Mouse (Mus musculus) midbrain, embryonic 11.5 days (tissue): ENCODE measurements at regions not wholly inside any gene's neighbourhood (a gene's known extent, or its start where the extent isn't known, plus 50 kb on each side); places are given as distances from the start of the nearest gene placed in this dataset.

Experiments used
- ATAC-seq: fragments of 200-750 bp; cut with Nextera tagmentation; 2 replicates; pipeline ENCODE4 v1.8.0; 2017; ENCODE audit warnings: moderate TSS enrichment, moderate library complexity; ENCODE audit not compliant: low FRiP score
- DNase-seq: peaks from one replicate; pipeline ENCODE4 v3.0.0; 2015; ENCODE audit warnings: low spot score; ENCODE audit errors: missing footprints
- H3K27ac ChIP-seq: fragments of 300-500 bp; sonication (generic); 2 replicates; pipeline ENCODE4 v1.5.1; 2014; ENCODE audit warnings: low read depth, low read length
- H3K27me3 ChIP-seq: fragments of 300-500 bp; sonication (generic); 2 replicates; pipeline ENCODE4 v1.6.1; 2014; ENCODE audit warnings: mild to moderate bottlenecking, low read length, moderate library complexity, mixed read lengths; ENCODE audit not compliant: control insufficient read depth, insufficient read depth
- H3K36me3 ChIP-seq: fragments of 300-500 bp; sonication (generic); 2 replicates; pipeline ENCODE4 v1.6.1; 2014; ENCODE audit warnings: mild to moderate bottlenecking, low read length, moderate library complexity, mixed read lengths; ENCODE audit not compliant: control insufficient read depth, insufficient read depth
- H3K4me1 ChIP-seq: fragments of 300-500 bp; sonication (generic); 2 replicates; pipeline ENCODE4 v1.6.1; 2014; ENCODE audit warnings: low read length; ENCODE audit not compliant: control insufficient read depth, insufficient read depth
- H3K4me2 ChIP-seq: fragments of 300-500 bp; sonication (generic); 2 replicates; pipeline ENCODE4 v1.6.1; 2014; ENCODE audit warnings: mild to moderate bottlenecking, moderate library complexity
- H3K4me3 ChIP-seq: fragments of 300-500 bp; sonication (generic); 2 replicates; pipeline ENCODE4 v1.5.1; 2014; ENCODE audit warnings: low read depth, low read length
- H3K9ac ChIP-seq: fragments of 300-500 bp; sonication (generic); 2 replicates; pipeline ENCODE4 v1.6.1; 2014; ENCODE audit warnings: low read length
- H3K9me3 ChIP-seq: fragments of 300-500 bp; sonication (generic); 2 replicates; pipeline ENCODE4 v1.6.1; 2016; ENCODE audit warnings: low read length; ENCODE audit not compliant: control insufficient read depth
- WGBS: fragments of 180-500 bp; shearing (Covaris S2); extraction: QIAGEN DNeasy Blood & Tissue Kit; methylation state at CpG from one replicate; pipeline ENCODE4 v1.1.7; 2014; 5-methylcytosine and 5-hydroxymethylcytosine counted together

GRCm38 (mm10) chr8:96586129-96586528 lies 697.8 kb upstream of the Got2 start:
- Histone ChIP-seq H3K9ac (no peak overlapping the region), H3K27me3 (no peaks in the 10 kb centered on the region), H3K36me3 (no peaks in the 10 kb centered on the region), H3K9me3 (no peaks in the 10 kb centered on the region), H3K27ac (no peak overlapping the region), H3K4me1 (no peaks in the 10 kb centered on the region), H3K4me3 (no peak overlapping the region), H3K4me2 (no peak overlapping the region)
- DNase-seq = no peak
- WGBS = 85% methylated on average over 3 of the region's 3 CpGs
- no peak for ATAC-seq

GRCm38 (mm10) chr8:96552512-96552911 lies 664.2 kb upstream of the Got2 start:
- Histone ChIP-seq H3K9me3 (no peaks in the 10 kb centered on the region), H3K36me3 (no peaks in the 10 kb centered on the region), H3K4me1 (no peaks in the 10 kb centered on the region), H3K9ac (no peak overlapping the region), H3K27ac (no peak overlapping the region), H3K4me2 (no peak overlapping the region), H3K4me3 (no peak overlapping the region), H3K27me3 (no peaks in the 10 kb centered on the region)
- no peak for ATAC-seq
- DNase-seq = no peak
- 81% methylated on average over 10 of the region's 10 CpGs for WGBS

DNA sequence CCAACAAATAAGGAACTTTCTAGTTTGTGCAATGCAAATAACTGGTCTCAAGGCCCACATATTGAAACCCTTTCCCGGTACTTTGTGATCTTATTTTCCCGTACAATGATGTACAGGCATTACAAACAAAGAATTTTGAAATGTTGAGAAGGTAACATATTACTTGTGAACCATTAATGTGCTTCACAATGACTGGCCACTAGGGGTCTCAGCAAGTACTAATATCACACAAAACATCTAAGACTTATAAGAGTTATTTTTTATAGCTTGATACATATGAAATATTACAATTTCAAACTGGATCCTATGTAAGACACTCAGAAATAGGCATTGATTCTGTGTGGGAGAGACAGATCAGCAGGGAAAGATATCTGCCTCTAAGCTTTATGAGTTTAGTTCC lies 662.1 kb upstream of the Got2 start:
- Histone ChIP-seq H3K4me1 (no peaks in the 10 kb centered on the region), H3K36me3 (no peaks in the 10 kb centered on the region), H3K9ac (no peak overlapping the region), H3K27me3 (no peaks in the 10 kb centered on the region), H3K4me2 (no peak overlapping the region), H3K27ac (no peak overlapping the region), H3K4me3 (no peak overlapping the region), H3K9me3 (no peaks in the 10 kb centered on the region)
- ATAC-seq (no peak), DNase-seq (no peak)
- 87% methylated on average over 2 of the region's 2 CpGs for WGBS

DNA sequence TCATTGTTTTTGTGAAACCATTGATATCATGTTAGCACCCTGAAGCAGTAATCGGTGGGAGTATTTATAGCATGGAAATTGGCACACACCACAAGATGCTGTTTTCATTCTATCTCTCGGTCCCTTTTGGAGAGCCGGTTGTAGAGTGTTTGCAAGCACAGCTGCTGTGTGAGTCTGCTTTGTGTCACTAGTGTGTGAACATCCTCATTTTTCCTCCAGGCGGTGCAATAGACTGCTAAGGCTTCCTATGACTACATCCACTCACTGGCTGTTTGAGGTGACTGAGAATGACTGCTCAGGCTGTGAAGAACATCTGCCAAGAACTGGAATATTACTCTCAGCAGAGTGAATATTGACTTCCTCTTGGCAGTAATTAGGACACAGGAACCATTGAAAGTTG lies 660.3 kb upstream of the Got2 start:
- WGBS = 94% methylated on average over 4 of the region's 4 CpGs
- ATAC-seq = no peak
- H3K27ac ChIP-seq = no peak overlapping the region

GRCm38 (mm10) chr8:96548187-96548586 lies 659.8 kb upstream of the Got2 start:
- ATAC-seq = no peak
- no peak overlapping the region for H3K4me3 ChIP-seq
- no peak overlapping the region for H3K27ac ChIP-seq
- H3K4me1 ChIP-seq = no peaks in the 10 kb centered on the region
- no peaks in the 10 kb centered on the region for H3K36me3 ChIP-seq
- no peak overlapping the region for H3K9ac ChIP-seq
- no peak overlapping the region for H3K4me2 ChIP-seq
- DNase-seq = no peak
- no peaks in the 10 kb centered on the region for H3K9me3 ChIP-seq
- no peaks in the 10 kb centered on the region for H3K27me3 ChIP-seq

More for the DNA sequence above, 660.3 kb upstream of the Got2 start:
- Histone ChIP-seq H3K27me3 (no peaks in the 10 kb centered on the region), H3K4me1 (no peaks in the 10 kb centered on the region), H3K9ac (no peak overlapping the region), H3K4me3 (no peak overlapping the region), H3K4me2 (no peak overlapping the region), H3K9me3 (no peaks in the 10 kb centered on the region), H3K36me3 (no peaks in the 10 kb centered on the region)
- no peak for DNase-seq

DNA sequence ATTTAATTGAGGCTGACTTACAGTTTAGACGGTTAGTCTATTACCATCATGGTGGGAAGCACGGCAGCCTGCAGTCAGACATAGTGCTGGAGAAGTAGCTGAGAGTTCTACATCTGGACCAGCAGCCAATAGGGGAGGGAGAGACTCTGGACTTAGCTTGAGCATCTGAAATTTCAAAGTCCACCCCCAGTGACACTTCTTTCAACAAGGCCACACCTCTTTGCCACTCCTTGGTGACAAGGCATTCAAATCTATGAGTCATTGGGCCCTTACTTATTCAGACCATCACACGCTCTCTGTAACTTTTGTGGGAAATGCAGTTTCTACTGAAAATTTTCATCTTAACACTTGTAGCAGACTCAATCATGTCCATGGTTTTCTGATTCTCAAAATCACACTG lies 653.9 kb upstream of the Got2 start:
- no peak overlapping the region for H3K9ac ChIP-seq
- WGBS = 94% methylated on average over 3 of the region's 3 CpGs
- no peak for DNase-seq
- no peaks in the 10 kb centered on the region for H3K4me1 ChIP-seq
- H3K27me3 ChIP-seq = no peaks in the 10 kb centered on the region
- no peak for ATAC-seq
- H3K4me3 ChIP-seq = no peak overlapping the region
- no peak overlapping the region for H3K4me2 ChIP-seq
- no peak overlapping the region for H3K27ac ChIP-seq
- H3K9me3 ChIP-seq = no peaks in the 10 kb centered on the region
- H3K36me3 ChIP-seq = no peaks in the 10 kb centered on the region

DNA sequence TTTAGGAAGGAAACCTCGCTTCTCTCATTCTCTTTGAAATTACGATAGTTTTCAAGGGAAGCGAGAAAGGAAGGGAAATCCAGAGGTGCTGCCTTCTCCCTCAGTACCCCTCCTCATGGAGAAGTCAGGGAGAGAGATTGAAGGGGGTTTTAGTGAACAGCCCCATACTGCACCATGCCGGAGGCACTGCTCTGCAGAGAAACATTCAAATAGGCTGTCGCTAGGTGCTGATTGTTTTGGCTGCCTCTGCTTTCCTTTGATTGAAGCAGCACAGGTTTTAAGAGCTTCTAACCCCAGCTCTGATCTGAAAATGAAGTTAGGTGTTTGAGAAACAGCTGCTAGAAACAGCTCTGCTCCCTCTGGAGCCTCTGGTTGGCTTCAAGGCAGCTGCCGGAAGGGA lies 610.5 kb upstream of the Got2 start:
- H3K27ac ChIP-seq = no peak overlapping the region
- H3K4me2 ChIP-seq = no peak overlapping the region
- DNase-seq (no peak), ATAC-seq (no peak)
- WGBS = 80% methylated on average over 6 of the region's 6 CpGs
- no peaks in the 10 kb centered on the region for H3K36me3 ChIP-seq
- no peak overlapping the region for H3K4me3 ChIP-seq
- no peak overlapping the region for H3K9ac ChIP-seq
- no peaks in the 10 kb centered on the region for H3K4me1 ChIP-seq
- H3K27me3 ChIP-seq = no peaks in the 10 kb centered on the region
- H3K9me3 ChIP-seq = no peaks in the 10 kb centered on the region

DNA sequence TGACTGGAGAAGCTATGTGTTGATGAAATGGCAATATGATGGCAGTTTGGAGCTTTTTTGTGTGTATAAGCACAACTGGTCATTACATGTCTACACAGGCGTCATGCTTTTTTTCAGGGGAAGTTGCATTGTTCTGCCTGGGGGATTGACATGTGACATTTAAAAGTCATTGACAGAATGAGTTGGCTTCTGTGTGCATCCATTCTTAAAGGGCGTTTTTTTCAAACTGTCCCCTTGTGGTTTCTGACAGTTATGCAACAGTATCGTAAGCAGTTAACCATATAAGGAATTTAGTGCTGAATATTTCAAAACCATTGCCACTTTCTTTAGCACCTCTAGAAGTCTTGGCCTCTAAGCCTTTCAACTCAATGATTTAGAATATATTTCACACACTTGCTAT lies 607.1 kb upstream of the Got2 start:
- Histone ChIP-seq H3K27me3 (no peaks in the 10 kb centered on the region), H3K4me1 (no peaks in the 10 kb centered on the region), H3K36me3 (no peaks in the 10 kb centered on the region), H3K9me3 (no peaks in the 10 kb centered on the region), H3K4me3 (no peak overlapping the region), H3K4me2 (no peak overlapping the region), H3K27ac (no peak overlapping the region), H3K9ac (no peak overlapping the region)
- no peak for ATAC-seq
- DNase-seq = no peak
- WGBS = 84% methylated on average over 3 of the region's 3 CpGs

DNA sequence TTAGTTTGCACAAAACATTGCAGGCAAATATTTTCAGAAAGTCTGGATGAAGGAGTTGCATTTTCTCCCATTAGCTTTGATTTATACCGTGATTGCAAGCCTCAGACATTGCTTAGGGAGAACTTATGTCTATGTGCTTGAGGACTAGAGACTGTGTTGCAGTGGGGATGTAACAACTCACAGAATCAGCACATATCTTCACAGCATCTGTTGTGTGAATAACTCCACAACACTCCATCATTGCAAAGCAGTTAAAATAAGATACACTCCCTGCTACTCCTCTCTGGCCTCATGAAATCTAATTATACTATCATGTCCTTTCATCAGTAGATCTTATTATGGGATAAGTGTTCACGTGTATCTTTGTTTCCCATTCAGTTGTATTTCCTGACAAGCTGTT lies 601.5 kb upstream of the Got2 start:
- Histone ChIP-seq H3K36me3 (no peaks in the 10 kb centered on the region), H3K9ac (no peak overlapping the region), H3K9me3 (no peaks in the 10 kb centered on the region), H3K4me3 (no peak overlapping the region), H3K4me1 (peaks cover 3% of the 10 kb centered on the region; the same call in 1 of the 2 replicates), H3K27me3 (no peaks in the 10 kb centered on the region), H3K27ac (no peak overlapping the region), H3K4me2 (no peak overlapping the region)
- ATAC-seq (no peak), DNase-seq (no peak)
- 72% methylated on average over 2 of the region's 2 CpGs for WGBS
